Mouse (Mus musculus) heart, embryonic 12.5 days (tissue): ENCODE results near the gene Slc26a6. TPM values are rescaled to one million over a fixed set of nuclear protein-coding genes. Genes with fewer than 3 reads are reported as not detected.

Source experiments
- ATAC-seq: fragments of 200-750 bp; cut with Nextera tagmentation; 2 replicates; pipeline ENCODE4 v1.8.0; 2017; ENCODE audit warnings: moderate TSS enrichment, moderate library complexity; ENCODE audit not compliant: insufficient number of reproducible peaks, low FRiP score
- H3K27ac ChIP-seq: fragments of 300-500 bp; sonication (generic); 2 replicates; pipeline ENCODE4 v1.5.1; 2016; ENCODE audit warnings: mild to moderate bottlenecking, moderate library complexity; ENCODE audit not compliant: poor library complexity, severe bottlenecking
- H3K27me3 ChIP-seq: fragments of 300-500 bp; sonication (generic); replicated peaks from 2 replicates; pipeline ENCODE4 v1.6.1; 2016; ENCODE audit warnings: mild to moderate bottlenecking, moderate library complexity
- H3K36me3 ChIP-seq: fragments of 300-500 bp; sonication (generic); 2 replicates; pipeline ENCODE4 v1.6.1; 2016; ENCODE audit warnings: mild to moderate bottlenecking, moderate library complexity
- H3K4me1 ChIP-seq: fragments of 300-500 bp; sonication (generic); replicated peaks from 2 replicates; pipeline ENCODE4 v1.6.1; 2016; ENCODE audit warnings: mild to moderate bottlenecking
- H3K4me2 ChIP-seq: fragments of 300-500 bp; sonication (generic); 2 replicates; pipeline ENCODE4 v1.6.1; 2016; ENCODE audit warnings: mild to moderate bottlenecking, moderate library complexity
- H3K4me3 ChIP-seq: fragments of 300-500 bp; sonication (generic); 2 replicates; pipeline ENCODE4 v1.5.1; 2016; ENCODE audit warnings: mild to moderate bottlenecking
- H3K9ac ChIP-seq: fragments of 300-500 bp; sonication (generic); 2 replicates; pipeline ENCODE4 v1.6.1; 2016; ENCODE audit warnings: mild to moderate bottlenecking, moderate library complexity
- H3K9me3 ChIP-seq: fragments of 300-500 bp; sonication (generic); replicated peaks from 2 replicates; pipeline ENCODE4 v1.6.1; 2016; ENCODE audit warnings: mild to moderate bottlenecking, moderate library complexity
- WGBS: fragments of 180-500 bp; shearing (Covaris S2); methylation state at CpG from one replicate; pipeline ENCODE4 v1.1.7; 2016; 5-methylcytosine and 5-hydroxymethylcytosine counted together
- polyA plus RNA-seq: library from polyadenylated mRNA; unstranded; fragments of >200 nt; fragmentation: Nextera tagmentation; extraction: Ambion mirVana; gene quantifications from 2 replicates; pipeline ENCODE4 v1.2.1, GENCODE M21; 2016

Slc26a6 gene
- polyA plus RNA-seq, 1 experiment from 2014 or later, result 6.0 TPM

- Histone ChIP-seq H3K36me3 (no peaks in the 10 kb centered on the region), H3K9ac (no peak overlapping the region), H3K27me3 (peaks cover 32% of the 10 kb centered on the region), H3K27ac (no peak overlapping the region), H3K9me3 (no peaks in the 10 kb centered on the region), H3K4me1 (no peaks in the 10 kb centered on the region), H3K4me3 (no peak overlapping the region), H3K4me2 (no peak overlapping the region)
- WGBS, result 67% methylated on average over 8 of the region's 8 CpGs
- no peak for ATAC-seq
Observed at GRCm38 (mm10) chr9:108925897-108926296, 72.8 kb downstream of the Slc26a6 start.

DNA sequence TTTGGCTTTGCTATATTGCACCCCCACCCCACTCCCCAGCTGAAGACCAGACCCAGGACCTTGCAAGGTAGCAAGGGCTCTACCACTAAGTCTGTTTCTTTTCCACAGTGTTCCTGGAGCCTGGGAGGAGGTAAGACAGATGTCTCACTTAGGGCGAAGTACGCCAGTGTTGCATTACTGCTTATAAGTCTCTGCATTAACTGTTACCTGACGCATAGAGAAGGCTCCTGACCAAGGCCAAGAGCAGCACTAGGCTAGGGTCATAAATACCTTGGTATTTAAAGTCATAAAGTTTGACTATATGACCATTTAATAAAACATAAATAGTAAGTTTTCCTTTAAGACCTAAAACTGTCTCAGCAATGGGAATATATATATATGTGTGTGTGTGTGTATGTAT is 75.3 kb downstream of the Slc26a6 start:
- Histone ChIP-seq H3K36me3 (no peaks in the 10 kb centered on the region), H3K27me3 (peaks cover 31% of the 10 kb centered on the region), H3K4me1 (no peaks in the 10 kb centered on the region), H3K27ac (no peak overlapping the region), H3K4me3 (no peak overlapping the region), H3K9ac (no peak overlapping the region), H3K4me2 (no peak overlapping the region), H3K9me3 (no peaks in the 10 kb centered on the region)
- no peak for ATAC-seq
- WGBS, result 71% methylated on average over 3 of the region's 3 CpGs

DNA sequence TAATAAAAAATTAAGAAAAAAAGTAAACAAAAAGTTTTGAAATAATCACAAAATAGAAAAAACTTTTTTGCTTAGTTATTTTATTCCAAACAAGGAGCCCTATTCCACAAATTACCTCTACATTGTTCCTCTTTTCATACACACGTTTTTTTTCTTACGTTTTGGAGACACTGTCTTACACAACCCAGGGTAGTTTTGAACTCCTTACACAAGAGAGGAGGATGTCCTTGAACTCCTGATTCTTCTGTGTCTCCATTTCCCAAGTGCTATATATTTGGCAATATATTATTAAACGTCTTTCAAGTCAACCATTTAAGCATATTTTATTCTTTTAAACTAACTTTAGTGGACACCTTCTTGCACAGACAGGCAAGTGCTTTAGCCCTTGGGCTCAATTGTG is 82.9 kb downstream of the Slc26a6 start:
- Histone ChIP-seq H3K9me3 (no peaks in the 10 kb centered on the region), H3K9ac (no peak overlapping the region), H3K27me3 (no peaks in the 10 kb centered on the region), H3K36me3 (peaks cover 30% of the 10 kb centered on the region), H3K27ac (no peak overlapping the region), H3K4me2 (peak overlapping the region; percentile 54), H3K4me3 (peak overlapping the region; percentile 98; the same call in 1 of the 2 replicates), H3K4me1 (peaks cover 5% of the 10 kb centered on the region)
- ATAC-seq, result 0 out of 2 replicates have a peak, but pooled peaks have one; percentile 12
- 10% methylated on average over 3 of the region's 3 CpGs for whole genome bisulfite sequencing

DNA sequence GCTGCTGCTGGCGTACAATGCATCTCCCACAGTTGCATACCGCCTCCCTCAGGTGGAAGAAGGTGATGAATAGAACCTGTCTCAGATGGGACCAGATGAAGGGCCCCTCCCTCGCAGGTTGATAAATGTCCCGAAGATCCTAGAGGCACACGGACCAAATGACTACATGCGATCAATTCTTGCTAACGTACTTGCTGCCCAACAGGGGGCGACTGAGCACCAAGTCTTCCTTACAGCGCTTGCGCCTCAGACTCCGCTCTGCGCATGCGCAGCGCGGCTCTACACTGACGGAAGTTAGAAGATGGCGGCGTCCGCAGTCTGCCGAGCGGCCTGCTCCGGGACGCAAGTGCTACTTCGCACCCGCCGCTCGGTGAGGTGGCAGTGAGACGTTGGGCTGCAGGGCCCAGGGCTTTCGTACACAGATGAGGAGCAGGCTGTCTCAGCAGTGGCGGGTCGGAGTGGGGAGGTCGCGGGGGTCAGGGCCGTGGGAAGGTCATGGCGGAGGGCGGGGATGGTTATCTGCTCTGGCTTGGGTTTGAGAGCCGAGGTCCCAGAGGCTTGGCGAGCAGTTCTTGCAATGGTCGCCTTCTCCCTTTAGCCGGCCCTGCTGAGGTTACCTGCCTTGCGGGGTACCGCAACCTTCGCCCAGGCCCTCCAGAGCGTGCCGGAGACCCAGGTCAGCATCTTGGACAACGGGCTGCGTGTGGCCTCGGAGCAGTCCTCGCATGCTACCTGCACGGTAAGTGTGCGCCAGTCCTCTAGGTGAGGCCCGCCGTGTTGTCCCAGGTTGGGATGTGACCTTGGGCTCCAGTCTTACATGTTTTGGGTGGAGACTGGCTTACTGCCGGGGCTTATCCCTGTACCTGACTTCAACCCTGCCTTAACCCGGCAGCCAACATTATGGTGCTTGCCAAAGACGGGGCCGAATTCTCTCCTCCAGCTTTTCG is 83.6 kb downstream of the Slc26a6 start, which contains the start of gene Uqcrc1:
Uqcrc1 (plus strand) TSS at position 216 of the 947 bp plus-strand sequence.
- WGBS, result under 1% methylated on average over 58 of the region's 58 CpGs
- peak within 1 kb of the TSS; percentile 98 for H3K9ac ChIP-seq
- H3K4me1 ChIP-seq, result peaks cover 5% of the 10 kb centered on the region
- no peaks in the 10 kb centered on the region for H3K9me3 ChIP-seq
- H3K4me3 ChIP-seq, result peak within 1 kb of the TSS; percentile 98
- no peaks in the 10 kb centered on the region for H3K27me3 ChIP-seq
- peaks cover 37% of the 10 kb centered on the region for H3K36me3 ChIP-seq
- peak within 1 kb of the TSS; percentile 87 for H3K27ac ChIP-seq
- ATAC-seq, result peak; percentile 85
- H3K4me2 ChIP-seq, result peak within 1 kb of the TSS; percentile 78

GRCm38 (mm10) chr9:108945111-108945510 is 92.0 kb downstream of the Slc26a6 start:
- ATAC-seq, result no peak
- H3K9me3 ChIP-seq, result no peaks in the 10 kb centered on the region
- WGBS, result 68% methylated on average over 9 of the region's 9 CpGs
- H3K27me3 ChIP-seq, result no peaks in the 10 kb centered on the region
- H3K9ac ChIP-seq, result no peak overlapping the region
- H3K4me2 ChIP-seq, result no peak overlapping the region
- H3K4me1 ChIP-seq, result peaks cover 17% of the 10 kb centered on the region
- H3K27ac ChIP-seq, result no peak overlapping the region
- peaks cover 95% of the 10 kb centered on the region for H3K36me3 ChIP-seq
- no peak overlapping the region for H3K4me3 ChIP-seq

GRCm38 (mm10) chr9:108945608-108946007 is 92.5 kb downstream of the Slc26a6 start:
- no peak for ATAC-seq
- WGBS, result 79% methylated on average over 5 of the region's 5 CpGs

GRCm38 (mm10) chr9:108949231-108949966 is 96.3 kb downstream of the Slc26a6 start:
- peak; percentile 30; the same call in 1 of the 2 replicates for ATAC-seq
- H3K9me3 ChIP-seq, result no peaks in the 10 kb centered on the region
- WGBS, result 77% methylated on average over 13 of the region's 13 CpGs
- H3K4me3 ChIP-seq, result no peak overlapping the region
- peak overlapping the region; percentile 71 for H3K27ac ChIP-seq
- peaks cover 26% of the 10 kb centered on the region for H3K27me3 ChIP-seq
- H3K9ac ChIP-seq, result peak overlapping the region; percentile 28; the same call in 1 of the 2 replicates
- peaks cover 32% of the 10 kb centered on the region for H3K4me1 ChIP-seq
- H3K4me2 ChIP-seq, result no peak overlapping the region
- H3K36me3 ChIP-seq, result peaks cover 69% of the 10 kb centered on the region

More at GRCm38 (mm10) chr9:108945608-108946007, 92.5 kb downstream of the Slc26a6 start:
- no peaks in the 10 kb centered on the region for H3K27me3 ChIP-seq
- H3K9me3 ChIP-seq, result no peaks in the 10 kb centered on the region
- H3K9ac ChIP-seq, result no peak overlapping the region
- peaks cover 95% of the 10 kb centered on the region for H3K36me3 ChIP-seq
- H3K4me3 ChIP-seq, result no peak overlapping the region
- no peak overlapping the region for H3K4me2 ChIP-seq
- no peak overlapping the region for H3K27ac ChIP-seq
- H3K4me1 ChIP-seq, result peaks cover 18% of the 10 kb centered on the region

GRCm38 (mm10) chr9:108949967-108950728 is 97.1 kb downstream of the Slc26a6 start:
- Histone ChIP-seq H3K27me3 (peaks cover 32% of the 10 kb centered on the region), H3K4me2 (no peak overlapping the region), H3K27ac (peak overlapping the region; percentile 71), H3K4me1 (peaks cover 32% of the 10 kb centered on the region), H3K9ac (no peak overlapping the region), H3K4me3 (no peak overlapping the region), H3K36me3 (peaks cover 61% of the 10 kb centered on the region), H3K9me3 (no peaks in the 10 kb centered on the region)
- no peak; the same call in 1 of the 2 replicates for ATAC-seq
- WGBS, result 71% methylated on average over 9 of the region's 9 CpGs

- H3K9ac ChIP-seq, result peak within 1 kb of the TSS; percentile 21; the same call in 1 of the 2 replicates
Observed at GRCm38 (mm10) chr9:108953081-108953636, 100.1 kb downstream of the Slc26a6 start, which contains the start of gene Col7a1. Gene Col7a1 (plus strand): TSS chr9:108953586.

DNA sequence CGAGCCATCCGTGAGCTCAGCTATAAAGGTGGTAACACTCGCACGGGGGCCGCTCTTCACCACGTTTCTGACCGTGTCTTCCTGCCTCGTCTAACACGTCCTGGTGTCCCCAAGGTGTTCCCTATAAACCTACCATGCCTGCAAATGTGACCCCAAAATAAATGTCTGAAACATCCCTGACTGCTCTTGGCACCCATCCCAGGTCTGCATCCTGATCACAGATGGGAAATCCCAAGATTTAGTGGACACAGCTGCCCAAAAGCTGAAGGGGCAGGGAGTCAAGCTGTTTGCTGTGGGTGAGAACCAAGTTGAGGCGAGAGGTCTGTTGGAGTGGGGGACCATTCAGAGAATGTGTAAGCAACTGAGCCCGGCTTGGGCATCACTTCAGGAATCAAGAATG is 102.2 kb downstream of the Slc26a6 start:
- Histone ChIP-seq H3K27me3 (peaks cover 52% of the 10 kb centered on the region), H3K9me3 (no peaks in the 10 kb centered on the region), H3K36me3 (peaks cover 10% of the 10 kb centered on the region), H3K4me3 (no peak overlapping the region), H3K9ac (no peak overlapping the region), H3K4me1 (peaks cover 17% of the 10 kb centered on the region), H3K4me2 (no peak overlapping the region), H3K27ac (no peak overlapping the region)
- ATAC-seq, result no peak
- 89% methylated on average over 11 of the region's 11 CpGs for WGBS

More at GRCm38 (mm10) chr9:108953081-108953636, 100.1 kb downstream of the Slc26a6 start, which contains the start of gene Col7a1:
- H3K4me2 ChIP-seq, result peak within 1 kb of the TSS; percentile 66
- 8% methylated on average over 15 of the region's 15 CpGs for WGBS
- peak within 1 kb of the TSS; percentile 34 for H3K4me3 ChIP-seq
- peaks cover 42% of the 10 kb centered on the region for H3K27me3 ChIP-seq
- H3K27ac ChIP-seq, result no peak within 1 kb of the TSS
- ATAC-seq, result no peak
- peaks cover 31% of the 10 kb centered on the region for H3K36me3 ChIP-seq
- no peaks in the 10 kb centered on the region for H3K9me3 ChIP-seq
- H3K4me1 ChIP-seq, result peaks cover 32% of the 10 kb centered on the region
